Mouse (Mus musculus): ENCODE data around the gene Apbb1ip.

Apbb1ip gene

GRCm38 (mm10) chr2:22773549-22774180, at the start of gene Apbb1ip:
Gene Apbb1ip, plus strand, starts transcription at chr2:22774094.
- DNase-seq (ENCODE audit: low spot score in 2 of 2) = no peak

- DNase-seq (ENCODE audit: low spot score in 2 of 2) = no peak
These were observed 46.8 kb upstream of the Apbb1ip start for GRCm38 (mm10) chr2:22727113-22727512.

- DNase-seq (ENCODE audit: low spot score in 2 of 2) = no peak
These were observed 37.8 kb upstream of the Apbb1ip start for GRCm38 (mm10) chr2:22736134-22736533.

- no peak for DNase-seq (ENCODE audit: low spot score in 2 of 2)
These were observed 34.5 kb upstream of the Apbb1ip start for GRCm38 (mm10) chr2:22739369-22739768.

- DNase-seq (ENCODE audit: low spot score in 2 of 2) = no peak
These were observed 33.5 kb upstream of the Apbb1ip start for GRCm38 (mm10) chr2:22740441-22740840.

- DNase-seq (ENCODE audit: low spot score in 2 of 2) = no peak
These were observed 32.7 kb upstream of the Apbb1ip start for GRCm38 (mm10) chr2:22741222-22741621.

- peak in 1 of 2 experiments; percentile 21 for DNase-seq (ENCODE audit: low spot score in 2 of 2)
These were observed 29.7 kb upstream of the Apbb1ip start for GRCm38 (mm10) chr2:22744121-22744761.

GRCm38 (mm10) chr2:22744876-22745275, 29.0 kb upstream of the Apbb1ip start:
- no peak for DNase-seq (ENCODE audit: low spot score in 2 of 2)

- no peak for DNase-seq (ENCODE audit: low spot score in 2 of 2)
These were observed 27.1 kb upstream of the Apbb1ip start for GRCm38 (mm10) chr2:22746785-22747184.

GRCm38 (mm10) chr2:22747941-22748340, 26.0 kb upstream of the Apbb1ip start:
- DNase-seq (ENCODE audit: low spot score in 2 of 2) = no peak

GRCm38 (mm10) chr2:22749761-22750160, 24.1 kb upstream of the Apbb1ip start:
- no peak for DNase-seq (ENCODE audit: low spot score in 2 of 2)

GRCm38 (mm10) chr2:22752492-22752891, 21.4 kb upstream of the Apbb1ip start:
- no peak for DNase-seq (ENCODE audit: low spot score in 2 of 2)

GRCm38 (mm10) chr2:22753461-22754075, 20.3 kb upstream of the Apbb1ip start:
- DNase-seq (ENCODE audit: low spot score in 2 of 2) = no peak

GRCm38 (mm10) chr2:22754222-22754824, 19.6 kb upstream of the Apbb1ip start:
- DNase-seq (ENCODE audit: low spot score in 2 of 2) = no peak

- no peak for DNase-seq (ENCODE audit: low spot score in 2 of 2)
These were observed 18.3 kb upstream of the Apbb1ip start for GRCm38 (mm10) chr2:22755561-22755960.

- peak; percentile 31 to 69 for DNase-seq (ENCODE audit: low spot score in 2 of 2)
These were observed 15.5 kb upstream of the Apbb1ip start for GRCm38 (mm10) chr2:22758310-22758972.

GRCm38 (mm10) chr2:22760452-22760851, 13.4 kb upstream of the Apbb1ip start:
- no peak for DNase-seq (ENCODE audit: low spot score in 2 of 2)

GRCm38 (mm10) chr2:22761103-22761521, 12.8 kb upstream of the Apbb1ip start:
- DNase-seq (ENCODE audit: low spot score in 2 of 2) = no peak

- DNase-seq (ENCODE audit: low spot score in 2 of 2) = no peak
These were observed 9.0 kb upstream of the Apbb1ip start for GRCm38 (mm10) chr2:22764774-22765387.

- DNase-seq (ENCODE audit: low spot score in 2 of 2) = no peak
These were observed 2.6 kb upstream of the Apbb1ip start for GRCm38 (mm10) chr2:22771311-22771710.

GRCm38 (mm10) chr2:22774181-22774751, 372 bp downstream of the Apbb1ip start:
- peak in 1 of 2 experiments; percentile 38 for DNase-seq (ENCODE audit: low spot score in 2 of 2)
